Mouse (Mus musculus): ENCODE measurements around the gene Khnyn. TPM values are rescaled to one million over a fixed set of nuclear protein-coding genes. Genes with fewer than 3 reads are reported as not detected.

The Khnyn gene
- polyA plus RNA-seq, 1 experiment = 26.8 TPM

DNA sequence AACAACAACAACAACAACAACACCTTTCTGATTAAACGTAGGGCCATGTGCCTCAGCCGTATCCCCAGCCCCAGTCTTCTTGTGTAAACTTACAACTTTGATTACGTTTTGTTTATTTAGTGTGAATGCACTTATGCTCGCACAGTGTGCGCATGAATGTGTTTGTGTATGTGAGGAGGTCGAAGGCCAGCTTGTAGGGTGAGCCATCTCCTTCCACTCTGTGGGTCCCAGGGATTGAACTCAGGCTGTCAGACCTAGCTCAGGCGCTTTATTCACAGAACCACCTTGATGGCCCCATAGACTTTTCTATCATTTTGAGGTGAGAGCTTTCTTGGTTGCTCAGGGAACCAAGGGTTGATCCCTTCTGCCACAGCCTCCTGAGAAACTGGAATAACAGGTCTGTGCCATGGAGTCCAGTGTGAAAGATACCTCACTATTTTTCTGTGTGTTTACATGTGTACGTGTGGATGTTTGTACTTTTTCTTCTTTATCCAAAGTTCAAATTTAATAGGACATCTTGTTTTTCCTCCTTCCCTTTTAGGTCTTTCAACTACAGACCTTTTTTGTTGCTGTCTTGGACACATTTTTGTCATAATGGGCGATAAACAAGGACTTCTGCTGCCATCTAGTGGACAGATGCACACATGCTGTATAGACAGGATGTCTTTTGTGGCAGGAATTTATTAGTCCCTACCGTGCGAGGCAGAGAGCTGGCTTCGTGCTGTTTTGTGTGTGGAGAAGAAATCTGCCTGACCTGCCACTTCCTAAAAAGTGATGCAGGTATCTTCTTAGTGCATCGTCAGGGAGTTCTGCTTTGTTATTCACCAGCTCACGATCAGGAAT is 33.7 kb downstream of the Khnyn start:
- no peak for DNase-seq (ENCODE audit: low spot score)

- DNase-seq (ENCODE audit: low spot score) = no peak
Observed at GRCm38 (mm10) chr14:55922475-55923232, 37.9 kb downstream of the Khnyn start.

- DNase-seq (ENCODE audit: low spot score) = no peak
Observed at GRCm38 (mm10) chr14:55926847-55927246, 42.1 kb downstream of the Khnyn start.

DNA sequence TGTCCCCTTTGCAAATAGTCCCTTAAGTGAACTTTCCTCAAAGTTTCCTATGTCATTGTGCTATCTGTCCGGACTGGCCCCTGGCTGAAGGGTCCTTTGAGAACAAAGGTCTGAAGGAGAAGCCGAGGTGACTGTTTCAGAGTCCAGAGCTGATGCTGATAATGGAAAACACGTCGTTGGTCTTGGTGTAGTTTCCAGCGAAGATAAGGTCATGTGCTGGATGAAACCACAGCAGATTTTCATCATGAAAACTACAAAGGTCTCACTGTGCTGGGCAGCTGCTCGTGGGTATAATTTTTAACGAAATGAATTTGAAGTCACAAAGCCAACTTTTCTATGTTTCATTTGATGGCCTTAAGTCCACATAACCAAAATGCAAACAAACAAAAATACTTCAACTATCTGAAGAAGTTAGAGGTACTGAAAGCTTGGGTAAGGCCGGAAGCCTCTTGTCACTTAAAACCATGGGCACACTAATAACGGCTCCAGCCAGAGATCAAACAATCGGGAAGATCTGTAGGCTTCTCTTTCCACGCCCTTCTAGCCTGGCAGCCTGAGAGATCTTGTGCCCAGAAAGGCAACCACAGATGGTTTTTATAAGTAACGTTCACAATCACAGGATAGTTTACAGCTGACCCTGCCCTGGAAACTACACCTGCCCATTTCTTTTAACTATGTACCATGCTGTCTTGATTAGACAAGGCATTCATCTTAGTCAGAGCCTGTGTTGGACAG is 44.7 kb downstream of the Khnyn start:
- no peak for DNase-seq (ENCODE audit: low spot score)

- no peak for DNase-seq (ENCODE audit: low spot score)
Observed at GRCm38 (mm10) chr14:55933586-55933985, 48.8 kb downstream of the Khnyn start.

- DNase-seq (ENCODE audit: low spot score) = no peak
Observed at GRCm38 (mm10) chr14:55940070-55940800, 55.5 kb downstream of the Khnyn start.

- DNase-seq (ENCODE audit: low spot score) = no peak
Observed at GRCm38 (mm10) chr14:55943601-55944000, 58.9 kb downstream of the Khnyn start.

- no peak for DNase-seq (ENCODE audit: low spot score)
Observed at GRCm38 (mm10) chr14:55944575-55944974, 59.8 kb downstream of the Khnyn start, which contains the start of gene Cma1. TSS of gene Cma1 (minus strand) at chr14:55944675.

GRCm38 (mm10) chr14:55946269-55946969 is 61.7 kb downstream of the Khnyn start:
- DNase-seq (ENCODE audit: low spot score) = no peak

Other genes starting within 250 kb of the Khnyn start
- 79.9 and 83.8 TPM in 2 replicates for gene Ipo4, start 249.0 kb upstream of the Khnyn start, polyA plus RNA-seq (2012; rRNA removed)
- gene Gm49378, start 247.1 kb upstream of the Khnyn start, polyA plus RNA-seq (2012; rRNA removed) = 0.89 and 1.7 TPM in 2 replicates
- 46.6 and 47.0 TPM in 2 replicates for gene Tm9sf1, start 241.1 kb upstream of the Khnyn start, polyA plus RNA-seq (2012; rRNA removed)
- 1.1 and 1.4 TPM in 2 replicates for gene Tssk4, start 234.8 kb upstream of the Khnyn start, polyA plus RNA-seq (2012; rRNA removed)
- 37.0 and 42.4 TPM in 2 replicates for gene Mdp1, start 224.4 kb upstream of the Khnyn start, polyA plus RNA-seq (2012; rRNA removed)
- gene Gmpr2, start 213.0 kb upstream of the Khnyn start, polyA plus RNA-seq (2012; rRNA removed) = 28.1 and 32.9 TPM in 2 replicates
- gene Nedd8, start 212.8 kb upstream of the Khnyn start, polyA plus RNA-seq (2012; rRNA removed) = 250 and 278 TPM in 2 replicates
- gene Tinf2, start 203.1 kb upstream of the Khnyn start, polyA plus RNA-seq (2012; rRNA removed) = 19.2 and 22.9 TPM in 2 replicates
- gene Tgm1, start 171.0 kb upstream of the Khnyn start, polyA plus RNA-seq (2012; rRNA removed) = 1.1 and 1.4 TPM in 2 replicates
- gene Rabggta, start 162.7 kb upstream of the Khnyn start, polyA plus RNA-seq (2012; rRNA removed) = 25.9 and 34.6 TPM in 2 replicates
- gene Dhrs1, start 139.3 kb upstream of the Khnyn start, polyA plus RNA-seq (2012; rRNA removed) = 75.5 and 83.1 TPM in 2 replicates
- gene Nop9, start 139.3 kb upstream of the Khnyn start, polyA plus RNA-seq (2012; rRNA removed) = 13.8 TPM in 2 replicates
- 0.18 and 0.25 TPM in 2 replicates for gene Cideb, start 126.5 kb upstream of the Khnyn start, polyA plus RNA-seq (2012; rRNA removed)
- 0.06 TPM in 2 replicates for gene Ltb4r2, start 123.5 kb upstream of the Khnyn start, polyA plus RNA-seq (2012; rRNA removed)
- 1.6 and 1.7 TPM in 2 replicates for gene Ltb4r1, start 119.0 kb upstream of the Khnyn start, polyA plus RNA-seq (2012; rRNA removed)
- 7.2 and 9.4 TPM in 2 replicates for gene Adcy4, start 100.9 kb upstream of the Khnyn start, polyA plus RNA-seq (2012; rRNA removed)
- gene Ripk3, start 96.1 kb upstream of the Khnyn start, polyA plus RNA-seq (2012; rRNA removed) = 7.0 and 8.9 TPM in 2 replicates
- 37.9 and 44.3 TPM in 2 replicates for gene Nfatc4, start 61.8 kb upstream of the Khnyn start, polyA plus RNA-seq (2012; rRNA removed)
- 6.2 and 11.2 TPM in 2 replicates for gene Nynrin, start 30.9 kb upstream of the Khnyn start, polyA plus RNA-seq (2012; rRNA removed)
- 0.22 and 0.45 TPM in 2 replicates for gene Cbln3, start 555 bp upstream of the Khnyn start, polyA plus RNA-seq (2012; rRNA removed)
- 54.6 and 63.6 TPM in 2 replicates for gene Sdr39u1, start 15.3 kb downstream of the Khnyn start, polyA plus RNA-seq (2012; rRNA removed)
- gene Cma1, start 59.7 kb downstream of the Khnyn start, polyA plus RNA-seq (2012; rRNA removed) = 8.6 and 9.9 TPM in 2 replicates
- 0.07 TPM in 1 of 2 replicates, not detected in the other for gene Cma2, start 66.0 kb downstream of the Khnyn start, polyA plus RNA-seq (2012; rRNA removed)
- gene Mcpt1, start 133.0 kb downstream of the Khnyn start, polyA plus RNA-seq (2012; rRNA removed) = not detected in 2 replicates
- not detected in 2 replicates for gene Mcpt9, start 145.5 kb downstream of the Khnyn start, polyA plus RNA-seq (2012; rRNA removed)
- gene Mcpt2, start 157.1 kb downstream of the Khnyn start, polyA plus RNA-seq (2012; rRNA removed) = 0.06 TPM in 1 of 2 replicates, not detected in the other
- gene Mcpt4, start 177.4 kb downstream of the Khnyn start, polyA plus RNA-seq (2012; rRNA removed) = 6.3 and 8.4 TPM in 2 replicates
- gene Mcpt8, start 200.3 kb downstream of the Khnyn start, polyA plus RNA-seq (2012; rRNA removed) = not detected in 2 replicates
- 0.08 TPM in 1 of 2 replicates, not detected in the other for gene Ctsg, start 217.6 kb downstream of the Khnyn start, polyA plus RNA-seq (2012; rRNA removed)
- gene Gzme, start 235.7 kb downstream of the Khnyn start, polyA plus RNA-seq (2012; rRNA removed) = not detected in 2 replicates
- not detected in 2 replicates for gene Gzmd, start 247.7 kb downstream of the Khnyn start, polyA plus RNA-seq (2012; rRNA removed)